Mouse (Mus musculus): ENCODE data around the gene Wdr27. TPM values are rescaled to one million over a fixed set of nuclear protein-coding genes. Genes with fewer than 3 reads are reported as not detected.
"Not testable (repeated sequence)": the region's sequence is repeated elsewhere in the genome, so short reads cannot be mapped to it uniquely, and the experiment has no call there.

The Wdr27 gene
- polyA plus RNA-seq, 1 experiment from 2014 or later = 6.3 TPM

- Histone ChIP-seq H3K27ac (replicated peaks) (no peak overlapping the region), H3K27me3 (ENCODE audit: low read depth, poor library complexity, severe bottlenecking) (no peaks in the 10 kb centered on the region), H3K4me1 (no peaks in the 10 kb centered on the region), H3K9me3 (replicated peaks) (no peaks in the 10 kb centered on the region), H3K36me3 (peaks cover 69% of the 10 kb centered on the region), H3K4me3 (no peak overlapping the region)
- 91% methylated on average over 8 of the region's 8 CpGs for WGBS
- DNase-seq (ENCODE audit: low spot score) = no peak
Measured at GRCm38 (mm10) chr17:14953452-14953851, 10.5 kb upstream of the Wdr27 start.

GRCm38 (mm10) chr17:14949161-14949827 lies 6.3 kb upstream of the Wdr27 start:
- no peak overlapping the region for H3K27ac ChIP-seq (replicated peaks)
- H3K9me3 ChIP-seq (replicated peaks) = no peaks in the 10 kb centered on the region
- H3K4me3 ChIP-seq = no peak overlapping the region
- H3K27me3 ChIP-seq (ENCODE audit: low read depth, poor library complexity, severe bottlenecking) = no peaks in the 10 kb centered on the region
- DNase-seq (ENCODE audit: low spot score) = no peak
- H3K4me1 ChIP-seq = peaks cover 5% of the 10 kb centered on the region
- H3K36me3 ChIP-seq = peaks cover 89% of the 10 kb centered on the region
- WGBS = 88% methylated on average over 7 of the region's 7 CpGs

GRCm38 (mm10) chr17:14944551-14944950 lies 1.6 kb upstream of the Wdr27 start:
- Histone ChIP-seq H3K9me3 (replicated peaks) (no peaks in the 10 kb centered on the region), H3K4me3 (peak overlapping the region; percentile 77; the same call in 1 of the 2 replicates), H3K27me3 (ENCODE audit: low read depth, poor library complexity, severe bottlenecking) (no peaks in the 10 kb centered on the region), H3K36me3 (peaks cover 42% of the 10 kb centered on the region), H3K4me1 (peaks cover 23% of the 10 kb centered on the region), H3K27ac (replicated peaks) (no peak overlapping the region)
- DNase-seq (ENCODE audit: low spot score) = no peak
- 95% methylated on average over 1 of the region's 1 CpGs for WGBS

DNA sequence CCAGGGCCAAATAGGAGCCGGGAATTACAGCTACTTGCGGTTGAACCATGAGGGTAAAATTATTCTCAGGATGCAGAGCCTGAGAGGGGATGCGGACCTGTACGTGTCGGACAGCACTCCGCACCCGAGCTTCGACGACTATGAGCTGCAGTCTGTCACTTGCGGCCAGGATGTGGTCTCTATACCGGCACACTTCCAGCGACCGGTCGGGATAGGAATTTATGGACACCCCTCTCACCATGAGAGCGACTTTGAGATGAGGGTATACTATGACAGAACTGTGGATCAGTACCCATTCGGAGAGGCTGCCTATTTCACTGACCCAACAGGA lies 736 bp upstream of the Wdr27 start:
- Histone ChIP-seq H3K9me3 (replicated peaks) (no peaks in the 10 kb centered on the region), H3K4me1 (peaks cover 23% of the 10 kb centered on the region), H3K36me3 (peaks cover 34% of the 10 kb centered on the region), H3K27me3 (ENCODE audit: low read depth, poor library complexity, severe bottlenecking) (no peaks in the 10 kb centered on the region), H3K27ac (replicated peaks) (peak overlapping the region; percentile 85), H3K4me3 (peak overlapping the region; percentile 77)
- WGBS = 25% methylated on average over 16 of the region's 16 CpGs
- DNase-seq (ENCODE audit: low spot score) = no peak

DNA sequence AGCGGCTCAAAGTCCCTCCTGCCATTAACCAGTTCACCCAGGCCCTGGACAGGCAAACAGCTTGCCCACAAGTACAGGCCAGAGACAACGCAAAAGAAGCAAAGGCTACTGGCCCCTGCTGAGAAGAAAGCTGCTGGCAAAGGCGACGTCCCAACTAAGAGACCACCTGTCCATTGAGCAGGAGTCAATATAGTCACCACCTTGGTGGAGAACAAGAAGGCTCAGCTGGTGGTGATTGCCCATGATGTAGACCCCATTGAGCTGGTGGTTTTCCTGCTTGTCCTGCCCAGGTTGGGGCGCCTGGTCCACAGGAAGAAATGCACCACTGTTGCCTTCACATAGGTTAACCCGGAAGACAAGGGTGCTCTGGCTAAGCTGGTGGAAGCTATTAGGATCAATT lies 777 bp downstream of the Wdr27 start:
- peaks cover 23% of the 10 kb centered on the region for H3K36me3 ChIP-seq
- peak overlapping the region; percentile 77 for H3K4me3 ChIP-seq
- peak overlapping the region; percentile 85 for H3K27ac ChIP-seq (replicated peaks)
- not testable (repeated sequence) for DNase-seq (ENCODE audit: low spot score); H3K27me3 ChIP-seq (ENCODE audit: low read depth, poor library complexity, severe bottlenecking); H3K9me3 ChIP-seq (replicated peaks)
- H3K4me1 ChIP-seq = peaks cover 23% of the 10 kb centered on the region
- WGBS = 68% methylated on average over 6 of the region's 6 CpGs

DNA sequence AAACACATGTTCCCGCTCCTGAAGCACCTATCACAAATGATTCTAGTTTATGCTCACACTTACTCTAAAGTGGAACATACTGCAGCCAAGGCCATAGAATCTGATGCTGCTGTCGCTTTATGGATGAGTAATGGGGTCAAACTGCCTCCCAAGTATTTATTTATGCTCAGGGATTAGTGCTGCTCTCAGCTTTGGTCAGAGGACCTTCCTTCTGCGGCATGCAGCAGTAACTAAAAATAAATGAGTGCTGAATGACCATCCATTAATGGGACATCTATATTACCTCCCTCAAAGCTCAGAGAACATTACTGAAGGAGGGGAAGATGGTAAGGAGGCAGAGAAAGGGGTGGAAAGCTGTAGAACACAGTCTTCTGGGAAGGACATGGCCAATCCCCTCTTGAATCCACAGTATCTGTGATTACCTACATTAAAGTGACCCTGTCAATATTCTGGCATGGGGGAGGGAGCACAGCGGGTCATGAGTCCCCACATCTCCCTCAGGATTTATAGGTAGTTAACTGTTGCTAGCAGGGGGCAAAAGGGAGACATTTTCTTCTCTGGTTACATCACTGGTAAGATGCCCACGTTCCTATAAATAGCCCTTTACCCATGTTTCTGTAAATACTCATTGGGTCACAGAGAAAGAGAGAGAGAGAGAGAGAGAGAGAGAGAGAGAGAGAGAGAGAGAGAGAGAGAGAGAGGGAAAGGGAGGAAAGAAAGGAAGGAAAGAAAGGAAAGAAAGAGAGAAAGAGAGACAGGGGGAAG lies 6.9 kb downstream of the Wdr27 start:
- Histone ChIP-seq H3K4me1 (no peaks in the 10 kb centered on the region), H3K27me3 (ENCODE audit: low read depth, poor library complexity, severe bottlenecking) (no peaks in the 10 kb centered on the region), H3K27ac (replicated peaks) (no peak overlapping the region), H3K36me3 (no peaks in the 10 kb centered on the region), H3K4me3 (no peak overlapping the region), H3K9me3 (replicated peaks) (no peaks in the 10 kb centered on the region)
- no peak for DNase-seq (ENCODE audit: low spot score)
- WGBS = 74% methylated on average over 5 of the region's 5 CpGs

GRCm38 (mm10) chr17:14935280-14935679 lies 7.7 kb downstream of the Wdr27 start:
- H3K36me3 ChIP-seq, H3K4me3 ChIP-seq: not testable (repeated sequence)

GRCm38 (mm10) chr17:14931469-14931868 lies 11.5 kb downstream of the Wdr27 start:
- H3K4me1 ChIP-seq = no peaks in the 10 kb centered on the region
- H3K36me3 ChIP-seq = no peaks in the 10 kb centered on the region
- H3K27ac ChIP-seq (replicated peaks) = no peak overlapping the region
- no peaks in the 10 kb centered on the region for H3K27me3 ChIP-seq (ENCODE audit: low read depth, poor library complexity, severe bottlenecking)
- no peaks in the 10 kb centered on the region for H3K9me3 ChIP-seq (replicated peaks)
- DNase-seq (ENCODE audit: low spot score) = no peak
- WGBS = 89% methylated on average over 5 of the region's 5 CpGs
- H3K4me3 ChIP-seq = no peak overlapping the region

More at GRCm38 (mm10) chr17:14935280-14935679, 7.7 kb downstream of the Wdr27 start:
- H3K27me3 ChIP-seq (ENCODE audit: low read depth, poor library complexity, severe bottlenecking); H3K27ac ChIP-seq (replicated peaks); DNase-seq (ENCODE audit: low spot score); H3K4me1 ChIP-seq; H3K9me3 ChIP-seq (replicated peaks): not testable (repeated sequence)
- 84% methylated on average over 14 of the region's 14 CpGs for WGBS

GRCm38 (mm10) chr17:14930697-14931096 lies 12.3 kb downstream of the Wdr27 start:
- 84% methylated on average over 7 of the region's 7 CpGs for WGBS
- Histone ChIP-seq H3K27me3 (ENCODE audit: low read depth, poor library complexity, severe bottlenecking) (no peaks in the 10 kb centered on the region), H3K4me1 (no peaks in the 10 kb centered on the region), H3K4me3 (no peak overlapping the region), H3K27ac (replicated peaks) (no peak overlapping the region), H3K9me3 (replicated peaks) (no peaks in the 10 kb centered on the region), H3K36me3 (no peaks in the 10 kb centered on the region)
- DNase-seq (ENCODE audit: low spot score) = no peak

GRCm38 (mm10) chr17:14928631-14929030 lies 14.3 kb downstream of the Wdr27 start:
- no peaks in the 10 kb centered on the region for H3K27me3 ChIP-seq (ENCODE audit: low read depth, poor library complexity, severe bottlenecking)
- WGBS = 82% methylated on average over 5 of the region's 5 CpGs
- no peaks in the 10 kb centered on the region for H3K4me1 ChIP-seq
- H3K27ac ChIP-seq (replicated peaks) = no peak overlapping the region
- H3K36me3 ChIP-seq = no peaks in the 10 kb centered on the region
- H3K4me3 ChIP-seq = no peak overlapping the region
- H3K9me3 ChIP-seq (replicated peaks) = no peaks in the 10 kb centered on the region
- DNase-seq (ENCODE audit: low spot score) = no peak

DNA sequence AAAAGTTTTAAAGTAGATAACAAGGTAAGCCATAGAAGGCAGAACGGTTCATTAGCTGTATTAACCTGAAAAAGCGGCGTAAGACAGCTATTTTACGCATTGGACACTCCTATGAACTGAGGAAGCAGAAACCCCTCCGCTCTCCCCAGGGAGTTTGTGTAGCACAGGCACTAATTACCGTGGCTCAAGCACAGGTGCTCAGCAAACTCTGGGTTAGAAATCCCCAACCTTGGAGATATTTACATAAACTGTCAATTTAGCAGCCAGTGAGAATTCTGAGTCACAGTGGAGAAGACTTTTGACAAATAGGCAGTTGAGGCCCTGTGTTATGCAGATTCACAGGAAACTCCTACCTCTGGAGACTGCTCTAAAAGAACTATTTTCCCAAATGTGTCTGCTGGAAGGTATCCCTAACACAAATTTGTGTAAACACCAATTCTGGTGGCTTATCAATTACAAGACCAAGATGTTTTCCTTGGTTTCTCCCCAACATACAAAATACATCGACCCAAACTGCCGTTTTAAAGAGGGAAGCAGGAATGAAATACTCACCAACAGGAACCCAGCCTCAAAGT lies 15.2 kb downstream of the Wdr27 start:
- no peak for DNase-seq (ENCODE audit: low spot score)
- Histone ChIP-seq H3K36me3 (no peaks in the 10 kb centered on the region), H3K27me3 (ENCODE audit: low read depth, poor library complexity, severe bottlenecking) (no peaks in the 10 kb centered on the region), H3K27ac (replicated peaks) (no peak overlapping the region), H3K4me1 (no peaks in the 10 kb centered on the region), H3K4me3 (no peak overlapping the region), H3K9me3 (replicated peaks) (no peaks in the 10 kb centered on the region)
- WGBS = 82% methylated on average over 8 of the region's 8 CpGs

GRCm38 (mm10) chr17:14921582-14921981 lies 21.4 kb downstream of the Wdr27 start:
- no peaks in the 10 kb centered on the region for H3K36me3 ChIP-seq
- 79% methylated on average over 6 of the region's 6 CpGs for whole genome bisulfite sequencing
- H3K27me3 ChIP-seq (ENCODE audit: low read depth, poor library complexity, severe bottlenecking) = no peaks in the 10 kb centered on the region
- DNase-seq (ENCODE audit: low spot score) = no peak
- no peak overlapping the region for H3K27ac ChIP-seq (replicated peaks)
- H3K9me3 ChIP-seq (replicated peaks) = no peaks in the 10 kb centered on the region
- no peak overlapping the region for H3K4me3 ChIP-seq
- H3K4me1 ChIP-seq = no peaks in the 10 kb centered on the region

DNA sequence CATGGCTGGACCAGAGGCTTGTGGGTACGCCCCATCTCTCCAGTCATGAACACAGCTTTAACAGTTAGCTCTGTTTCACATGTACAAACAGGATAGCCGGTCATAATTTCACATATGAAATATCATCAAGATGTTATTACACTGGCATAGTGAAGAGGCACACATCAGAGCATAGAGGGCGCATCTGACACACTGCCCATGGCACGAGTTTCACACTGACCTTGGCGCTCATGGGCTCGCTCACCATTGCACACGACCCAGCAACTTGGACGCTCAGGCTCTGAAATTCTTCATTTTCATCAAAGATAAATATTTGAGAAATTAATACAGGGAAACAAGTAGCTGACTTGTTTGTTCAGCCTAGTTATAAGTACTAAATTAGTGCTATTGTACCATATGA lies 25.1 kb downstream of the Wdr27 start:
- Histone ChIP-seq H3K27me3 (ENCODE audit: low read depth, poor library complexity, severe bottlenecking) (no peaks in the 10 kb centered on the region), H3K27ac (replicated peaks) (no peak overlapping the region), H3K36me3 (no peaks in the 10 kb centered on the region), H3K4me3 (no peak overlapping the region), H3K4me1 (no peaks in the 10 kb centered on the region), H3K9me3 (replicated peaks) (no peaks in the 10 kb centered on the region)
- DNase-seq (ENCODE audit: low spot score) = no peak
- WGBS = 92% methylated on average over 8 of the region's 8 CpGs
